Mouse (Mus musculus) bone marrow macrophage, adult 2 months (primary cell): ENCODE data around the gene Dock6.

Experiments
- CTCF ChIP-seq: IDR thresholded peaks from 2 replicates; pipeline ENCODE4 v1.5.1; 2012; ENCODE audit warnings: low read depth, mild to moderate bottlenecking, low read length, moderate library complexity
- POLR2A ChIP-seq: IDR thresholded peaks from 2 replicates; pipeline ENCODE4 v1.6.1; 2012; ENCODE audit warnings: mild to moderate bottlenecking, low read depth, low read length, borderline replicate concordance

DNA sequence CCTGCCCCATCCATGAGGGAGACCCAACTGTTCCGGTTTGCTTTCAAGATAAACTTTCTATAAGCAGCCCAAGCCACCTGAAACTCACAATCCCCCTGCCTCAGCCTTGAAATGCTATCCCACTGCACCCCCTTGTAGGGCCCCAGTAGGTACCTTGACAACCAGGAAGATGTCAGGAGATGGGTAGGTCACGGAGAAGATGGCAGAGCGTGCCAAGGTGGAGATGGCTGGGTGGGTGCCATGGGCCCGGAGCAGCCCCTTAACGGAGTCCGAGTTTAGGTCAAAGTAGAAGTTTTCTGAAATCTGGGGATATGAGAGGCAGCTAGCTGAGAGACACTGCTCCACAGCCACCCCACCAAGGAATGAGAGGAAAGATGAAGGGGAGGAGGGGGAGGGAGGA is 11.1 kb downstream of the Dock6 start:
- TF ChIP-seq POLR2A (no peak), CTCF (no peak)
